Mouse (Mus musculus) CD8-positive naive resting alpha-beta T cell, adult 2 months (primary cell): Measurements from ENCODE around the gene Sertad3.
A peak's percentile ranks its signal among the peaks of the same experiment; 100 is the strongest.

Experiments used
- DNase-seq, 2 experiments: peaks; one replicate each; pipeline ENCODE4 v3.0.0; 2022; ENCODE audit warnings: low read depth in 2 of 2, low spot score in 2 of 2

Sertad3 gene

DNA sequence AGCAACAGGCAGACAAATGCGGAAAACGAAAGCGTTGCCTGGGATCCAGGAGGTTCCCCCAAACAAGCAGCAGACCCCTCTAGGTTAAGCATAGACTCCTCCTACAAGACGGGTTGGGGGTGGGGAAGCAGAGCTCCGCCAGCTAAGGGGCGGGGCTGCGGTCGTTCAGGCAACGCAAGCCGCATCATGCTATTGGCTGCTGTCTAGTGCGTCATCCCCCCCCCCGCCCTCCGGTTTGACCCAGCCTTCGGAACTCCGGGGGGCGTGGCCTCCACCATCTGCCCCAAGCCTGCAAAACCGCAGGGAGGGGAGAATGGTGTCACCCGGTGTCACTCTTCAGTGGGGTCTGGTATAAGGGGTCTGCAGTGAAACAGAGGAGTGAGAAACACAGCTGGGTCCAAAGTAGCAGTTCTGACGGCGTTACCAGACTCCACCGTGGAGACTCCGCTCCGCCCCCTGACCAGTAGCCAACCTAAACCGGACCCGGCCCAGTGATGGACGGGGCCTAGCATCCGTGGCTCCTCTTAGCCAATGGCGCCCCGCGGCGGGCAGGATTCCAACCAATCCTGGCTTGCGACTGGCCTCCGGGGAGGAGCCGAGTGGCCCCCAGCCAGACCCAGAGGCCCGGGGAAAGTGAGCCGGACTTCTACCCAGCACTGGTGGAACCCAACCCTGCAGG is at the start of gene Sertad3:
Sertad3 (plus strand) TSS at position 613 of the 679 bp plus-strand sequence.
- peak; percentile 91 to 95 for DNase-seq

DNA sequence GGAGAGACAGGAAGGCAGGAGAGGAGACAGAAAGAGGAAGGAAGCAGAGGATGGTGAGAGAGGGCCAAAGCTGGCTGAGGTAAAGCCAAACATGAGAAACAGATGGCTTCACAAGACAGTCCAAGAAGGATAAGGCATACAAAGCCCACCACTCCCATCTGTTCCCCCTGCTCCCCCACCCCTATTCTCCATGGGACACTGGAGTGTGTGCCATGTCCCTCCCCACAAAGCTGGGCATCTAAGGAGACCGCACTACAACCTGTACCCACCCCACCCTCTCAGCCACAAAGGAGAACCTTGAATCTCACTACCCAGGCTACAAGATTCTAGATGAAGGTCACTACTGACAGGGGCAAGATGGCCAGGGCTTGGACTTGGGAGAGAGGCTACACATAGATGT is 46.2 kb upstream of the Sertad3 start:
- DNase-seq = no peak

DNA sequence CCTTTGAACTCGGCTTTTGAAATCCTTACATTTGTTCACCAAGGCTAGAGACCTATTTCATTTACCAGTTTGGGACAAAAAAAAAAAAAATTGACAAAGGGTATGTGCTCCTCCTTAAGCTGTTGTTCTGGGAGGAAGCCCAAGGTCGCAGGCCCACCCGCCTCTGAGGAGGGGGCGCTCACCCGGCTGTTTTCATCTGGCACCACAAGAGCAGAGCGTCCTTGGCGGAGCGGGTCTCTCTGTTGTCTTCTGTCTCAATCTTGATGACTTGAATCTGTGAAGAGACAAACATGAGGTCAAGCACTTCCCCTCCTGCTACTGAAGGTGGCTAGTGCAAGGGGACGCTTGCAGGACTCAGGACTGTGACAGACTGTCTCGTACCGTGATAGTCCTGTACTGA is 45.6 kb upstream of the Sertad3 start:
- DNase-seq = no peak

DNA sequence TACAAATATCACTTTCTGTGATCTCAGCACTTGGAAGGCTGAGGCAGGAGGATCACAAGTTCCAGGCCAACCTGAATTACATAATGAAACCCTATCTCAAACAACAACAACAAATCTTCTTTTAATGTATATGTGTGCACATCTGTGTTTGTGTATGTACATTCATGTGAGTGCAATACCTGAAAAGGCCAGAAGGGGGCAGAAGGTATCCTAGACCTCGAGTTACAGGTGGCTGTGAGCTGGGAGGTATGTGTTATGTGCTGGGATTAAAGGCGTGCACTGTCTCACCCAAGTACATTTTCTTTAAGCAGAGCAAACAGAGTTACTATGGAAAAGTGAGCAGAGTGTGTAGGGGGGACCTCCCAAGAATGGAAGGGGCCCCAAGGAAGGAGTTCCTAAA is 44.4 kb upstream of the Sertad3 start:
- no peak for DNase-seq

DNA sequence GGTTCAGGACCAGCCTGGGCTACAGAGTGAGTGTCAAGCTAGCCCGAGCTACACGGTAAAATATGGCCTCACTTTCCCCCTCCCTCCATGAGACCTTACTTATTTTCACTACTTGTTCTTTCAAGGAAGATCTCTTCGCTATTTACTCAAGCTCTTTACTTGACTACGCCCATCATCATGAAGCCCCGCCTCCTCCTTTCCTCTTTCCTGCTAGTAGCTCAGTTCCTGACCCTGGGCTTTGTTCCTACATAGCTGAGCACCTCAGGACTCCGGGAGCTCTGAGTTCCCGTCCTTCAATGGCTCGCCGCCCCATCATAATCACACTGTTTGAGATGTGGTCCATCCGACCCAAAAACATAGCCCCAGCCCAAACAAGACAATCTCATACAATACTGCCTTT is 40.2 kb upstream of the Sertad3 start:
- DNase-seq = no peak

DNA sequence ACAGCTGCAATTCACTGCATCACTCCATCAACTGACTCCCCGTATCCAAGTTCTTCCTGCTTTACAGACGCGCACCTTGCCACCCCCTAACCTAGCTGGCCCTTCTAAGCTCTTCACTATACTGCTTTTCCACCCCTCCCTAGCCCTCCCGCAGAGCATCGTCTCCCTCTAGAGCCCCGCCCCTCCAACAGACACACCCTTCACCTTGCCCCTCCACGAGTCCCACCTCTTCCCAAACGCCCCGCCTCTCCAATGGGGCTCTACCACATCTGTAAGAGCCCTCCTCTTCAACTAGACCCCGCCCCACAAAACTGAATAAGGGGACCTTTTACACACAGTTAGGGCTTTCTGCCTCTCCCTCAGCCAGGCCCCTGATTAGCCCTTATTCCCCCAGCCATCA is 39.8 kb upstream of the Sertad3 start:
- no peak for DNase-seq

DNA sequence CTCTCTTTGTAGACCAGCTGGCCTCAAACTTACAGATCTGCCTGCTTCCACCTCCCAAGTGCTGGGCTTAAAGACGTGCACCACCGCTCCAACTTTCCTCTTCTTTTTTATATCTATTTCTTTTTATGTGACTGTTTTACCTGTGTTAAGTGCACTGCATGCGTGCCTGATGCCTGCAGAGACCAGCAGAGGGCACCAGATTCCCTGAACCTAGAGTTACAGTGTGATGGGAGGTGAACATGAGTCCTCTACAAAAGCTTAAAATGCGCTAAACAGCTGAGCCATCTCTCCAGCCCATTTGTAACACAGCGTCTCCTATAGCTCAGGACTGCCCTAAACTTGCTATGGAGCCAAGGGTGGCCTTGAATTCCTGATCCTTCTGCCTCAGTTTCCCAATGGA is 36.0 kb upstream of the Sertad3 start:
- peak; percentile 26 to 40 for DNase-seq

DNA sequence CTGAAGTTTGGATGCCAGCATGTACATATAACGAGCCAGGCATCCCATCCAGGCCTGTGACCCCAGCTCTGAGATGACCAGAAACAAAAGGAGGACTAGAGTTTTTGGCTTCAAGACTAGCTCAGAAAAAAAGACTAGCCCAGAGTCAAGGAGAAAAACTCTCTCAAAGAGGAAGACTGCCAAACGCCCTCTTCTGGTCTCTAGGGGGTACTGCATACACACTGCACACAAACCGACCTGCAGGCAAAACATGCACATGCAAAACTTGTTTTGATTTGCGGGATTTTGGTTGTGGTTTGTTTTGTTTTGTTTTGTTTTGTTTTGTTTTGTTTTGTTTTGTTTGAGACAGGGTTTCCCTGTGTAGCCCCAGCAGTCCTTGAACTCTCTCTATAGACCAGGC is 33.6 kb upstream of the Sertad3 start:
- DNase-seq = no peak

DNA sequence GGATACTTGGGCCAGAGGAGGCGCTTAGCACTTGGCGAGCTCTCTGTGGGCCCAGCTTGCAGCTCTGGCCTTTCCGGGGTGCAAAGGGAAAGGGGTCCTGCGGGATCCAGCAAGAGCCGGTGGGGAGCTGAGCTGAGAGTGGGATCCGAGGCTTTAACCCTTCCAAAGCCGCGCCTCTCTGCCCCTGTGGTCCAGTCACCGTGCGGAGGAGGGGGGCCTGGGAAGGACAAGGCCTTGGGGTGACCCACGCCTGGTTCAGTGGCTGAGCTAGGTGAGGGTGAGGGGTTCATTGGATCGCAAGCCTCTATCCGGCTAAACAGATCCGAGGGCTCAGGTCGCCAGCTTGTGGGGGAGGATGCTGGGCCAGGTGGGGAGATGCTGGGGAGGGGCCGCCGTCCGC is 27.5 kb upstream of the Sertad3 start:
- no peak for DNase-seq

DNA sequence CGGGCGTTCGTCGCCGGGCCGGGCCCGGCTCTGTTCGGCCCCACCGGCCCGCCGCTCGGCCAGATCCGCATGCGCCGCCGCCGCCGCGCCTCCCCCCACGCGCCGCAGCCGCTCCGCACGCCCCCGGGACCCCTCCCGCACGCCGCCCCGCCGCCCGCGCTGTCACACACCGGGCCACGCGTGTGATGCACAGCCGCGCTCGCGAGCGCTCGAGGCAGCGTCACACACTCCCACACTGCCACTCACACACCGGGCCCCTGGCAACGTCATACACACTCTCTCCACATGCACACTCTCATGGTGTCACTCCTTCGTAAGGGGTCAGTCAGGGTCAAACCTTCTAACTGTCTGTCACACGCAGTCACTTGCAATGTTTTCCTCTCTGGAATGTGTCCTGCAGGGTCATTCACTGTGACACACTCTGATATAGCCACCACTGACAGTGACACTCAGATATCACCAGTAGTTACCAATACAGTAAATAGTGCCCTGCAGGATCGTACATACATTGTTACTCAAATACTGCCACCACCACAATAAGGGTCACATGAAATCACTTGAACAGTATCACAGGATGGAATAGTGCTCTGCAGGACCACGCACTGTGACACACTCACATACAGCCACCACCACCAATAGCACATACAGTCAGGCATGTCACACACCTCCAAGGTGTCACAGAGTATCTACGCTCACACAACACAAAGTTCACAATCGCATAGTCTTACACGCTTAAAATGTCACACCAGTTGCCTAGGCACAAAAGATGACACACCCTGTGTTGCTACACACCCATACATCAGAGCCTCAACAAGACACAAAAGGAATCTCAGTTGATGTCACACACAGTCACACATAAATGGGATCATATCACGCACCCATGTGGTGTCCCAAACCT is 26.8 kb upstream of the Sertad3 start:
- peak; percentile 8 to 13 for DNase-seq

DNA sequence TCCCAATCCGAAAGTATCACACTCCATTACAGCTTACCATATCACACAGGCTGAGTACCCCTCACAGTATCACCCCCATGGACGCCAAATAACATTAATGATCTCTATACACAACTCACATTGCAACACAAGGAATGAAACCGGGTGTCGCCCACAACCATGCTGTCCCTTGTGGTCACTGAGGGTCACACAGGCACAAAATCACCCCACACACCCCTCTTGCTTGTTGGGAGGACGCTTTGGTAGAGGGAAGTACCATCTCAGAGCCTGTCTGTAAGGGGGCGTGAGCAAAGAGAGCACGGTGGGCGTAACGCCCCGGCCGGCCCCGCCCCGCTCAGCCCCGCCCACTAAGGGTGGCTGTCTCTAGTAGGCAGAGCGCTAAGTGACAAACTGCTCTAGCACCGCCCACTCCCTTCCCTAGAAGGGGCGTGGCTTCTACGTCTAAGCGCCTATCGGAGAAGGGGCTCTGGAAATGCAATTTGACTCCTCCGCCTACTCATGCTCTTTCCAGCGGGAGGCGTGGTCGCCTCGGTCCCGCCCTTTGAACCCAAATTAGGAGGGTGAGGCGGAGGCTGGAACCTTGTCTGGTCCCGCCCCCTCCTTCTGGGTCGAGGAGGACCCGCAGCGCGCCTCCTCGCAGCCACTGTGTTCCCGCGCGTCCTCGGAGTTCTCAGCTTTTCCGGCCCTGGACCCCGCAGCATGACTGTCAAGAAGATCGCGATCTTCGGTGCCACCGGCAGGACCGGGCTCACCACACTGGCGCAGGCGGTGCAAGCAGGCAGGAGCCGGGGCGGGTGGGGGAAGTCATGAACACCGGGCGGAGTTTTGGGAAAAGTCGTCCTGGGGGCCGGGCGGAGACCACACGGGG is 25.9 kb upstream of the Sertad3 start, which contains the start of the genes Sptbn4 and Blvrb:
Sptbn4 (minus strand) TSS at position 268 of the 868 bp plus-strand sequence.
Blvrb (plus strand) TSS at position 560 of the 868 bp plus-strand sequence.
- peak; percentile 91 to 92 for DNase-seq

DNA sequence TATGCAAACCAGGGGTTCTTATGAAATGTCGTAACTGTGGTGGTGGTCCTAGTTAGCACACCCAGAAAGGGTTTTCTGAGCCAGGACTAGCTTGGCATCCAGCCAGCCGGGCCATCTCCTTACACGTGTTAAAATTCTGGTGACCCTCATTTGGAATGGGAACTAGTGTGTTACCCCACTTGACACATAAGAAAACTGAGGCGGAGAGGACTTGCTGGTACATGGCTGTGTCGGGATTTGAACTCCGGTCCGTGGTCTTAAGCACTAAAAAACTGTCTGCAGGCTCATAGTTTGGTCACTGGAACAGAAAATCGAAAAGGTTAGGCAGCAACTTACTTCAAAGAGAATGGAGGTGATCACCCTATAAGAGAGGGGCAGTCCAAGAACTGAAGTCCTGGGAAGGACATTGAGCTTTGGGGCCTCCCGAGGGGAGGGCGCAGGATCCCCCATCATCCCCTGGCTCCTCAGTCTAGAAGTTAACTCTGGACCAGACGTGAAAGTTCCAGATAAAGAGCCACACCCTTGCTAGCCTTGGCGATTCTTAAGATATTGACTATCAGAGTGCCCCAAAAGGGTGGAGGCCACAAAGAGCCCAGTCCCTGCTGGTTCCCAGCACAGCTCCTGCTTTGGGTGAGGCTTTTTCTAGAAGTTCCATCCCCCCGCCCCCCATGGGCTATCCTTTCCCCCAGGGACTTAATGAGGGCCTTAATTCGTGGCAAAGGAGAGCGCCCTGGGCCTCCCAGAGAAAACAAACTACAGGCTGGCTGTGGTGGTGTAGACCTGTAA is 25.0 kb upstream of the Sertad3 start:
- no peak for DNase-seq

DNA sequence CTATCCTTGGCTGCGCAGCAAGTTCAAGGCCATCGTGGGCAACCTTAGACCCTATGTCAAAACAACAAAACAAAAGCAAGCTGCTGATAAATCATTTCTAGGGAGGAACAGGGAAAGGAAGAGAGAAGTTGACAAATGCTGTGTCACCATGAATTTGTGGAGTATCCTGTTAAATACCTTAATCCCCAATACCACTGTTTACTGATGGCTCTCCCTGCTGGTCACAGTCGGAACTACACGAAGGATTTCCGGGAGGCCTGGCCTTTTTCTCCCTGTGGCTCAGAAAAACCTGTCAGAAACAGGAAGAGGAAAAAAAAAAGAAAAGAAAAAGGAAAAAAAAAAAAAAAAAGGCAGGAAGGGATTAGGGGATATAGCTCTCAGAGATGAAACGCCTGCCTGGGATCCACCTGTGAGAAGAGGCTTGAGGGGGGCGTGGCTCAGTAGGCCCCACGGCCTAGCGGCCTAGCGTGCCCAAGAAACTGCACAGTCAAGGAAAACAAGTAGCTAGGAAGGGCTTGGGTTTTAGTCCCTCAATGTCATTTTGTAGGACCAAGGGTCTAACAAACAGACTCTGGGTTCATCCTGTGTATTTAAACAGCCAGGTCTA is 24.2 kb upstream of the Sertad3 start:
- peak; percentile 15 to 28 for DNase-seq

DNA sequence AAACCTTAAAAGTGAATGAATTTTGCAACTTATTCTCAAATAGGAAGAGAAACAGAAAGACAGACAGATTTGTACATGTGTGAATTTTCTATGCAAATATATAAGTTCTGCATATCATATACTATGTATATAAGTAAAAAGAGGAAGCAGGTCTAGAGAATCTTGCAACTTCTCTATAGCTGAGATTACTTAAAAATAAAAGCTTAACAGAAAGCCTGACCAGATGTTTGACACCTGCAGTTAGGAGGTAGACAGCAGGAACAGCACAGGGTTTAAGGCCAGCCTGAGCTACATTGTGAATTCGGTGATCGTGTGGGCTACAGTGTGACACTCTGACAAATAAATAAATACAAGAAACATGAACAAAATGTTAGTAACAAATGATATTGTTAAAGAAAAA is 22.2 kb upstream of the Sertad3 start:
- DNase-seq = no peak

DNA sequence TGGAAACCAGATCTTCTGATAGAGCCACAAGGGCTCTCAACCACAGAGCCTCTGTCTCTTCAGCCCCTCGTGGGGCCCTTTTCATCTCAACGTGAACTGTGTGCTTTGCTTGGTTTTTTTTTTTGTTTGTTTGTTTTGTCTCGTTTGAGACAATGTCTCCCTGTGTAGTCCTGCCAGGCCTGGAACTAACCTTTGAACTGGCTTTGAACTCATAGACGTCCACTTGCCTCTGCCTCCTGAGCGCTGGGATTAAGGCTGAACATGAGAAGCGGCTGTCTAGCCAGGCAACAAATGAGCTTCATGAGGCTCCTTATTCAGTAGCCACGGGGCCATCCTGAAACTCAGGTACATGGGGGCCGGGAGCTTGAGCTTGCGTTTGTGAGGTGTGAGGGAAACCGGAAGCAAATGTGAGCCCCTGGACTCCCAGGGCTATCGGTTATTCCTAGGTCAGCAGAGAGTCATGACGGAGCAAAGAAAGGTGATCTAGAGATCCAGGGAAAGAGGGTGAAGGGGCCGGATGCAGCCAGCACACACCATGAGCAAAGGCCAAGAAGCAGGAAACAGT is 21.3 kb upstream of the Sertad3 start:
- DNase-seq = no peak

DNA sequence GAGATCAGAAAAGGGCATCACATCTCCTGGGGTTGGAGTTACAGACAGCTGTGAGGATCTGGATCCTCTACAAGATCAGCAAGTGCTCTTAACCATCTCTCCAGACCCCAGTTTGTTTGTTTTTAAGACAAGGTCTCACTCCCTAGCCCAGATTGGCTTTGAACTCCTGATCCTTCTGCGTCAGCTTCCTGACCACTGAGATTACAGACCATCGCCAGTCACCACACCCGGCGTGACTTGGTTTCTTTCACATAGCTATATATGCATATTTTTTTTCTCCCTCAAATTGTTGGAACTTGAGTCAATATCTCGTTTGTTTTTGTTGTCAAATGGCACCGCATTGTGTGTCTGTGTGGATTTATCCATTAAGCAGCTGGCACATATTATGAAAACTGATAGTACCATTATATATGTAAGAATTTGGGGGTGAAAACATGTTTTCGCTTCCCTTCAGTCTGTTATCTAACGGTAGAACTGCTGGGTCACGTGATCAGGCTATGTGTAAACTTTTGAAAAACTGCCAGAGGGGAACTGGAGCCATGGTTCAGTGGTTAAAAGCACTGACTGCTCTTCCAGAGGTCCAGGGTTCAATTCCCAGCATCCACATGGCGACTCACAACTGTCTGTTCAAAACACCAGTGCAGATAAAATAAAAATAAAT is 19.0 kb upstream of the Sertad3 start:
- no peak for DNase-seq

DNA sequence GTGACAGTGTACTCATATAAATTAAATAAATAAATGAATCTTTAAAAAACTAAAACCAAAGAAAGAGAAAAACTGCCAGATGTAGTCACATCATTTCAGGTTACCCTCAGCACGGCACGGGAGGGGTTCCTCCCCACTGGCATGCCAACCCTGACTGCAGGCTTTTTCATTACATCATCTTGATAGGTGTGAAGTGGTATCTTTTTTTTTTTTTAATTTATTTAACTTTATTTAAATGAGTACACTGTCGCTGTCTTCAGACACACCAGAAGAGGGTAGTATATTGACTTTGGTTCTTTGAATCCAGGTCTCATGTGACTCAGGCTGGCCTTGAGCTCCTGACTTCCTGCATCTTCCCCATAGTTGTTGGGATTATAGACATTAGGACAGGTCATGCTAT is 18.3 kb upstream of the Sertad3 start:
- no peak for DNase-seq

DNA sequence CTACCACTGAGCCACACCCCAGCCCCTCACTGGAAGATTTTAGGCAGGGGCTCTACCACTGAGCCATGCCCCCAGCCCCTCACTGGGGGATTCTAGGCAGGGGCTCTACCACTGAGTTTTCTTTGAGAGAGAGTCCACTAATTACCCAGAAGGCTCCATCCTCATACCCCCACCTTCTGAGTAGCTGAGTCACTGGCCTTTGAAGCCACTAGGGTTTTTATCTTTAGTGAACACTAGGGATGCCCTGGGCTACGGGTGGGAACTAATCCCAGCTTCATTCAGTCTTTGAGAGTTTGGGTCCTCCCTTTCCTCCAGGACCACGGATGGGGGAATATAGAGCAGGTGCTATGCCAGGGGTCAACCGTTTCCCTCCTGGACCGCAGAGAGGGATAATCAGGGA is 15.0 kb upstream of the Sertad3 start:
- DNase-seq = no peak

DNA sequence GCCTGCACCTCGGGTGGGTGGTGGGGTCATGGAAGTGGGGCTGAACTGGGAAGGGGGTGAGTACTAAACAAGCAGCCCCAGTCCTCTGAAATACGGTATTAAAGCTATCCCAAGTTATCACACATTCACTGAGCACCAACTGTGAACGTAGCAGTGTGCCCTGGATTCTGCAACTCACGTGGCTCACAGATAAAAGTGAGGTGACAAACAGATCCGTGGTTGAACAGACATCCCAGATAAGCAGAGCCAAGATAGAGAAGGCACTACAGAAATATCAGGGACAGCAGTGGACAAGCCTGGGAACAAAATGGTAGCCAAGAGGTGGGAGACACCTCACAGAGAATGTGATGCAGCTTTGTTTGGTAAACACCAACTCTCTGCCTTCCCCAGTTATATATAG is 13.9 kb upstream of the Sertad3 start:
- DNase-seq = no peak
